Mouse (Mus musculus) embryonic fibroblast, embryonic 13.5 days (primary cell): Measurements from ENCODE around the gene Ibtk.

ENCODE experiments used
- CTCF ChIP-seq: IDR thresholded peaks from 2 replicates; pipeline ENCODE4 v1.5.1; 2011; ENCODE audit warnings: mild to moderate bottlenecking, control low read depth, low read length, moderate library complexity, borderline replicate concordance; ENCODE audit not compliant: insufficient read depth
- POLR2A ChIP-seq: IDR thresholded peaks from 2 replicates; pipeline ENCODE4 v1.6.1; 2011; ENCODE audit warnings: low read depth, mild to moderate bottlenecking, control low read depth, low read length, moderate library complexity

- TF ChIP-seq CTCF (no peak), POLR2A (no peak)
Observed at GRCm38 (mm10) chr9:85653401-85653800, 95.7 kb downstream of the Ibtk start.
